Mouse (Mus musculus): ENCODE results near the gene Acp6.

DNA sequence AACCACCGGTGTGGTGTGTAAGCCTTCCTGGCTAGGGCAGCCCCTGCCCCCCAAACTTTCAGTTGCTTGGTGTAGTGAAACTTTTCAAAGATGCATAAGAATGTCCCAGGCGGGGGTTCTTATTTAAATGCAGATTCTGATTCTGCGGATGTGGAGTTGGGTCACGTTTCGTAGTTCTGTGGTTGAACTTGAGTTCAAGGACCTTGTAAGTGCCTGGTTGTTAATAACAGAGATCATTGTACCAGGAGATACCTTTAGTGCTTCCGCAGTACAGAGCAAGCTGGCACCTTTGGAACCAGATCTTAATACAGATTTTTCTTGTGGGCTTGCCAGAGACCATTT is 903 bp downstream of the Acp6 start:
- TF ChIP-seq CTCF (IDR thresholded peaks at IDR 0.05) (no peak), EP300 (IDR thresholded peaks at IDR 0.05) (no peak)

Data from lung, postnatal 0 days (tissue).